Mouse (Mus musculus): ENCODE measurements at regions not wholly inside any gene's neighbourhood (a gene's known extent, or its start where the extent isn't known, plus 50 kb on each side); places are given as distances from the start of the nearest gene placed in this dataset.

DNA sequence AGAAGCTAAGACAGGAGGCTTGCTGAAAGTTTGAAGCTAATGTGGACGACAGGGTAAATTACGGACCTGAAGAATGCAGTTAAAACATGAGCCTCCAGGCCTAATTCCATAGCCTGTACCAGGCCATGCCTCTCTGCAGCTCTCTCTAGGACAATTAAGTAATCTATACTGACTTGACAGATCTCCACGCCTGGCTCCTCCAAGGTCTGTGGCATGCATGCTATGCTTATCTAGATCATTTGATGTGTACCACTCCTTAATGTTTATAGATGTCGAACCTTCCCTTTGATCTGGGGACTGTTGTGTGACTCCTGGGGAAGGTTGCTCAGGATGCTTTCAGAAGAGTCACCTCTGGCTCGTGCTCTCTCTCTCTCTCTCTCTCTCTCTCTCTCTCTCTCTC is 62.2 kb upstream of the Cd55 start:
- DNase-seq = no peak

DNA sequence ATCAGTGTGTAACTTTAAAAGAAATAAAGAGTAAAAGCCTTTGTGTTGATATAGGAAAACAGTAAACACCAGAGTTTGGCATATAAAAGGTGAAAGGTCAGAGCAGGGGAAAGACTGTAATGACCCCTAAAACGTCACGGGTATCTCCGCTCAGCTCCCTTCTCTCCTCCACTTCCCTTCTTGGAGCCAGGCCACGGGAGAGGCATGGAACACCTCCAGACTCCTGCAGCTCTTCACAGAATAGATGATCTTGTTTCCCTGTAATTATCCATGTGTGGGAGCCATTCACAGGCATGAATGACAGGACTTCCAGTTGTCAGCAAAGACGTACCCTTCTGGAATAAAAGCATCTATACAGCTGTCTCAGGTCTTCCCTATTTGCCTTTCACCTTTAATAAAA is 55.3 kb upstream of the Cd55 start:
- peak; percentile 6 to 40 for DNase-seq

DNA sequence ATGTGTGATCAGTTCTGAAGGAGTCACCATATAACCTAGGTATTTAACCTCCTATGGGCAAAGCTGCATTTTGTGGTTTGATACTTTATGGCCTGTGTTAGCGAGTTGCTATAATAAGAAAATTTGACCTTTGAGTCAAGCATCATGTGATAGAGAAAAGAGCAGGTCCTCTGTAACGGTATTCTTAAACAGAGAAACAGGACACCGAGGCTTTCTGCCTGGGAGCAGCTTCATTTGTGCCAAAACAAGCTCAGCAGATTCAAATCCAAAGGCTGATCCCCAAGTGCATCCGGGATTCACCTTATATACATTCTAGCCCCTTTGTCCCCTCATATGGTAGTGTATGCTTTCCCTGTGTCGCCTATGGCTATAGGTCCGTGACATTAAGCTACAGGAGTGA is 54.1 kb upstream of the Cd55 start:
- no peak for DNase-seq

DNA sequence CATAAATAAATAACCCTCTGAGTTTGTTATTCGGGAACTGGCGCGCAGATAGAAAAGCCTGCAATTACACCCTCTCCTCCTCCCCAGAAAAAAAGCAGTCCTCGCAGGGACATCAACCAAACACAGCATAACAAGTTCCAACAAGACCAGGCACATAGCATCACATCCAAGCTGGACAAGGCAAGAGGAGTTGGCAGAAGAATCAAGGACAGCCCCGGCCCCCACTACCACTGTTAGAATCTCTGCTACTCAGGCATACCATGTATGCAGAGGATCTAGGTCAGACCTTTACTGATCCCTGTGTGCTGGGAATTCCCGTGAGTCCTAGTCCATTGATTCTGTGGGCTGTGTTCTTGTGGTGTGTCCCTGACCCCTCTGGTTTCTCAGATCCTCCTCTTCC is 52.8 kb upstream of the Cd55 start:
- DNase-seq = no peak

DNA sequence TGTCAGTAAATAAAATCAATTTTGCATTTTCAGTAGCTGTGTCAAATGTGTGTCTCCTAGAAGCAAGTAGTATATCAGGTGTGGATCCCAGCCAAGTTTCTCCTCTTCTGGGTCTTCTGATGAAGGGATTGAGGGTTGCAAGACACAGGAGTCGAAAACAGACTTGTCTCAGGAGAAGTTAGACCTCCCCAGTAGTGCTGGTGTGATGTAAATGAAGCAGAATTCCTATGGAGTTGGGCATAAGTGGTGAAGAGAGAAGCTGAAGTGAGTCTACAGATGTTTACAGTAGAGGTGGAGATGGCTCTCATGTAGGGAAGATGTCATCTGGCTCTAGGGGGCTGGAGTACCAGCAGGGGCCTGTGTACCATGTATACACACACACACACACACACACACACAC is 50.9 kb upstream of the Cd55 start:
- no peak for DNase-seq

DNA sequence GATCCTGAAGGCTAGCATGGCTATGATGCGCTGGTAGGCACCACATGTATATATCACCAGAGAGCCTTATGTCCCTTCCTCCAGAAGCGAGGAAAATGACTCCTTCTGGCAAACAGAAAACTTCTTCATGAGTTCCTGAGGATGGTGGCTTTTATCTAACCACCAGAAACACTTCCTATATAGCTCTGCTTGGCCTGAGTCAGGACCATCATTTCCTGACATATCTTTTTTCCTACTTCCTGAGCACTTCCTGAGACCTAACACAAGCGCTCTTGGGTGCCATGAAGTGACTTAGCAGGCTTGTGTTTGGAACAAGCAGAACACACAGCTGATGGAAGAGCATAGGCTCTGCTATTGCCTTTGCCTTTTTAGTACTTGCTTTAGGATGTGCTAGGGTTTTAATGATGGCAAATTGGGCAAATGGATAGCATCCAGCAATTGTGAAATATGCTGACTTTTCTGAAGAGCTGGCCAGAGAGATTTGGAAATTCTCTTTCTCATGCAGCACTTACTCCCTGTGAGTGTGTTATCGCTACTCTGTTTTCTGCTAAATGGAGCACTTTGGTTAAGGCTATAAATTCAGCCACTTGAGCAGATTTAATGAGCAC is 50.4 kb upstream of the Cd55 start:
- DNase-seq = no peak

Measured in cerebellum, postnatal 25 days (tissue).